Mouse (Mus musculus) forebrain, embryonic 11.5 days (tissue): ENCODE measurements around the gene Clp1. TPM values are rescaled to one million over a fixed set of nuclear protein-coding genes. Genes with fewer than 3 reads are reported as not detected.
A peak's percentile ranks its signal among the peaks of the same experiment; 100 is the strongest.

ENCODE experiments used
- ATAC-seq: fragments of 200-750 bp; cut with Nextera tagmentation; replicated peaks from 2 replicates; pipeline ENCODE4 v1.8.0; 2017; ENCODE audit warnings: moderate TSS enrichment; ENCODE audit not compliant: low FRiP score
- DNase-seq: peaks from one replicate; pipeline ENCODE4 v3.0.0-alpha.2; 2017; ENCODE audit warnings: low spot score
- H3K27ac ChIP-seq: fragments of 300-500 bp; sonication (generic); 2 replicates; pipeline ENCODE4 v1.5.1; 2014; ENCODE audit warnings: low read depth, low read length
- H3K27me3 ChIP-seq: fragments of 300-500 bp; sonication (generic); 2 replicates; pipeline ENCODE4 v1.6.1; 2014; ENCODE audit warnings: mild to moderate bottlenecking, low read length, mixed read lengths; ENCODE audit not compliant: control insufficient read depth, insufficient read depth
- H3K36me3 ChIP-seq: fragments of 300-500 bp; sonication (generic); 2 replicates; pipeline ENCODE4 v1.6.1; 2014; ENCODE audit warnings: mild to moderate bottlenecking, low read length, moderate library complexity, mixed read lengths; ENCODE audit not compliant: control insufficient read depth, insufficient read depth
- H3K4me1 ChIP-seq: fragments of 300-500 bp; sonication (generic); replicated peaks from 2 replicates; pipeline ENCODE4 v1.6.1; 2014; ENCODE audit warnings: low read length, mixed read lengths; ENCODE audit not compliant: control insufficient read depth, insufficient read depth
- H3K4me2 ChIP-seq: fragments of 300-500 bp; sonication (generic); 2 replicates; pipeline ENCODE4 v1.6.1; 2014; ENCODE audit warnings: low read depth, mild to moderate bottlenecking, low read length, moderate library complexity, mixed read lengths; ENCODE audit not compliant: severe bottlenecking
- H3K4me3 ChIP-seq: fragments of 300-500 bp; sonication (generic); 2 replicates; pipeline ENCODE4 v1.5.1; 2014; ENCODE audit warnings: low read depth, low read length
- H3K9ac ChIP-seq: fragments of 300-500 bp; sonication (generic); 2 replicates; pipeline ENCODE4 v1.6.1; 2014; ENCODE audit warnings: low read length
- H3K9me3 ChIP-seq: fragments of 300-500 bp; sonication (generic); 2 replicates; pipeline ENCODE4 v1.6.1; 2016; ENCODE audit warnings: low read length, mixed read lengths; ENCODE audit not compliant: control insufficient read depth
- WGBS: fragments of 180-500 bp; shearing (Covaris S2); extraction: QIAGEN DNeasy Blood & Tissue Kit; methylation state at CpG from one replicate; pipeline ENCODE4 v1.1.7; 2014; 5-methylcytosine and 5-hydroxymethylcytosine counted together
- polyA plus RNA-seq: library from polyadenylated mRNA; unstranded; fragments of >200 nt; fragmentation: Nextera tagmentation; extraction: Ambion mirVana; gene quantifications from 2 replicates; pipeline ENCODE4 v1.2.1, GENCODE M21; 2014

Gene Clp1
- polyA plus RNA-seq: 44.5 and 45.1 TPM in 2 replicates

DNA sequence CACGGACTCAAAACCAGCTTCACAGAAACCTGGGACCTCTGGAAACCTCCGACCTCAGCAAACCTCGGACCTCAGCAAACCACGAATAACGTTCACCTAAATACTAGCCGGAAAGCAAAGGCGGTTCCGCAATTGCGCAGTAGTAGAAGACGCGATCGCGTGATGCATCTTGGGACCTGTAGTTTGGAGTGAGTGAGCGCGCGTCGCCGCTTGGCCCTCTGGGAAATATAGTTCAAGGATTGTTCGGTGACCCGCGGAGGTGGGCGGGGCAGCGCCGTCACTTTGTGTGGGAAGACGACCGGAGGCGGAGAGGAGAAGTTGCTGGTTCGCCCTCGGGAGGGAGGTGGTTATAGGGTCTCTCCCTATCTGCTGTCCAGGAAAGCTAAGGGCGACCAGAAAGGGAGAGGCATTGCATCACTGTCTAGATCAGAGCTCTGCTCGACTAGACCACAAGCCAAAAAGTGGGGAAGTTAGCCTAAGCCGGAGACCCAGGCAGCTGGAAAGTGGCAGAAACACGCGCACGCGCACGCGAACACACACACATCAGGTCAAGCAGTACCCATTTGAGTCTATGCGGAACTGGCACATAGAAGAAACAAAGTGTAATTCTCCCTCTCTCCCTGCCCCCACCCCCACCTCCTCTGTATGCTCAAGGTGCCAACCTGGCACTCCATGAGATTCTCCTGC, at the start of gene Clp1:
Gene Clp1 (minus strand): TSS at position 179 of the 687 bp plus-strand sequence.
- Histone ChIP-seq H3K27me3 (no peaks in the 10 kb centered on the region), H3K4me1 (no peaks in the 10 kb centered on the region; the same call in 1 of the 2 replicates), H3K36me3 (peaks cover 7% of the 10 kb centered on the region; the same call in 1 of the 2 replicates), H3K27ac (peak within 1 kb of the TSS; percentile 61; the same call in 1 of the 2 replicates), H3K9me3 (no peaks in the 10 kb centered on the region), H3K4me3 (peak within 1 kb of the TSS; percentile 52), H3K9ac (peak within 1 kb of the TSS; percentile 57), H3K4me2 (peak within 1 kb of the TSS; percentile 59)
- WGBS: under 1% methylated on average over 39 of the region's 39 CpGs
- DNase-seq (peak; percentile 98), ATAC-seq (peak; percentile 96)

DNA sequence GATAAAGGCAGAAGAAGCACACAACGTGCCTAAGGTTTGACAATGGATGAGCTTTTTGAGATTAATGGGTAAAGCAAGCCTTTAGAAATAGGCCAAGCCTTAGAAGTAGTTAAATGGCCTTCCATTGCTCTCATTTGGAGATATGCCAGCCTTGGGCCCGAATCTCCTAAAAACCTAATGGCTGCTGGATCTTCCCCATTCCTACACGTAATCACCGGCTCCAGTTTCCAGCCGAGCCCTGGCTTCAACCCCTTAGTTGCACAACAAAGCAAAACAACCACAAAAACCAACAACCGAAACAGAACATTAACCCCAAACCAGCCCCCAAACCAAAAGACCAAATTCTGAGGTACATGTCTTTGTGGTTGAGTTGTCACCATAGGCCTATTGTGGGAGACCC, 48.5 kb upstream of the Clp1 start:
- WGBS: 81% methylated on average over 6 of the region's 6 CpGs
- H3K9ac ChIP-seq: no peak overlapping the region
- H3K27ac ChIP-seq: peak overlapping the region; percentile 79; the same call in 1 of the 2 replicates
- ATAC-seq: no peak
- DNase-seq: no peak
- no peaks in the 10 kb centered on the region for H3K27me3 ChIP-seq
- peaks cover 9% of the 10 kb centered on the region for H3K4me1 ChIP-seq
- H3K9me3 ChIP-seq: no peaks in the 10 kb centered on the region
- H3K36me3 ChIP-seq: no peaks in the 10 kb centered on the region
- no peak overlapping the region for H3K4me3 ChIP-seq
- H3K4me2 ChIP-seq: no peak overlapping the region

DNA sequence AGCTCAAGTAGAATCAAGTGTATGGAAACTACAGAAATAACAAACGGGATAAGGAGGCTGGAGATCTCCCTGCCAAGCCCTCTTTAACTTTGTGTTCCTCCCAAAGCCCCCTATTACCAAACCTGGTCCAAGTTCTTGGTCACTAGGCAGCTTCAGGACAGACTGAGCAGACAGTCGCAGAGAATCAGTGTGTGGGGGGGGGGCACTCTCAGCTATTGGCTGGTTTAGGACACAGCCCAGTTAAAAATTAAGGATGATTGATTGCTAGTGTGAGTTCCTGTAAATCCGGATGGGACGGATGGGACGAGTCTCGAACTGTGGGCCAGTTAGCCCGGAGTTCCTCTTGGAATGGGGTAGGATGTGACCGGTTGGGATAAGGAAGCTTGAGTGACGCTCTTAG, 48.1 kb upstream of the Clp1 start, which contains the start of gene Serping1:
Gene Serping1 (minus strand): TSS at position 204 of the 400 bp plus-strand sequence.
- Histone ChIP-seq H3K4me3 (peak within 1 kb of the TSS; percentile 22), H3K9me3 (no peaks in the 10 kb centered on the region), H3K9ac (peak within 1 kb of the TSS; percentile 56), H3K27ac (peak within 1 kb of the TSS; percentile 79), H3K36me3 (no peaks in the 10 kb centered on the region), H3K4me2 (peak within 1 kb of the TSS; percentile 54), H3K4me1 (peaks cover 9% of the 10 kb centered on the region), H3K27me3 (no peaks in the 10 kb centered on the region)
- 68% methylated on average over 9 of the region's 9 CpGs for WGBS
- ATAC-seq (peak; percentile 25), DNase-seq (no peak)

DNA sequence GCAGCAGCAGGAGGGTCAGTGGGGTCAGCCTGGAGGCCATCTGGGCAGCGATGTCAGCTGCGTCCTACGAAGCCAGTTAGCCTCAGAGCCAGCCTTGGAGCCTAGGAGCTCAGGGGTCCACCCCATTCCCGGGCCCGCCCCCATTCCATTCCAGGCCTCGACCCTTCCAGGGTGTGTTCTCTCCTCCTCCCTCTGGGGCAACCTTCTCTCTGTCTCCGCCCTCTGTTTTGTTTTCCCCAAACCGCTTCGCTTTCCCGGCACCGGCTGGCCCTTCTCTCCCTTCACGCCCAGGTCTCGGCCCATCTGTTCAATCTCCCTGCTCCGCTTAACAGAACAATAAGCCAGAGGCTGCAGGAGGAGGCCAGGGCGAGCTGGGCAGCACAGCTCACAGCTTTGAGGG, 47.6 kb upstream of the Clp1 start:
- Histone ChIP-seq H3K9ac (peak overlapping the region; percentile 56), H3K9me3 (no peaks in the 10 kb centered on the region), H3K4me3 (peak overlapping the region; percentile 22), H3K4me1 (peaks cover 9% of the 10 kb centered on the region), H3K36me3 (no peaks in the 10 kb centered on the region), H3K27me3 (no peaks in the 10 kb centered on the region), H3K27ac (peak overlapping the region; percentile 79), H3K4me2 (peak overlapping the region; percentile 54)
- 1% methylated on average over 15 of the region's 15 CpGs for WGBS
- DNase-seq (peak; percentile 83), ATAC-seq (peak; percentile 95)

DNA sequence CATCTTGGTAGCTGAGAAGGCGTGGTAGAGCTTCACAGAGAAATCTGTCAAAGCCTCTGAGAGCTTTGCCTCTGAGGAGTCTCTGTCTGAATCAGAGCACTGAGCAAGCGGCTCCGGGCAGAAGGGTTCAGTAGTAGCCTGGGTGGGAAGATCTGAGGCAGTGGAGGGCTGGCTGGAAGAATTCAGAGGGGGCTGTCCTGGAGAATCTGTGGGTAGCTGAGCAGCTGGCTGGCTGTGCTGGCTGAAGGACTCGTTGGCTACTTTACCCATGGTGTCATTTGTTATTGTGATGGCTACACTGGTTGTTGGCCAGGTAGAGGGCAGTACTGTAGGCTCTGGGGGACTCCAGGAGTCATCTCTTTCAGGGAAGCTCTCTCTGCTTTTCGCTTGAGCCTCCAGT, 46.0 kb upstream of the Clp1 start:
- ATAC-seq: no peak
- no peaks in the 10 kb centered on the region for H3K27me3 ChIP-seq

DNA sequence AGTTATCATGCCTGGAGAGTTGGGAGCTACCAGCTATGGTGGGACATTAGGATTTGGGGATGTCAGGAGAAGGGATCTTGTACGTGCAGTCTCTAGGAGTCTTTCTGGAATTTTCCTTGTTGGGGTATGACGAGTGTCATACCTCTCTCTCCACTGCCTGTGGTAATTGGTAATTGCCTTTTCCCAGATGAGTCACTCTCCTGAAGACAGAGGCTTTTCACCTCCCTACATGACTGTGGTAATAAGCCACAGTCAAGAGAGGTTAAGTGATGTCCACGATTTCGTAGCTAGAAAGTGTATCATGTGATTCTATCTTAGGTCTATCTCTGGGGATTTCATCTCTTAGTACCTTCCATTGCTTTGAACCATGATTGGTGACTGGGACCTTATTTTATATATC, 45.3 kb upstream of the Clp1 start:
- DNase-seq: no peak
- H3K9ac ChIP-seq: no peak overlapping the region
- no peak for ATAC-seq
- no peak overlapping the region for H3K4me2 ChIP-seq
- H3K9me3 ChIP-seq: no peaks in the 10 kb centered on the region
- H3K36me3 ChIP-seq: no peaks in the 10 kb centered on the region
- 85% methylated on average over 4 of the region's 4 CpGs for WGBS
- no peaks in the 10 kb centered on the region for H3K27me3 ChIP-seq
- no peak overlapping the region for H3K27ac ChIP-seq
- peaks cover 9% of the 10 kb centered on the region for H3K4me1 ChIP-seq
- H3K4me3 ChIP-seq: no peak overlapping the region

More for the DNA sequence above, 46.0 kb upstream of the Clp1 start:
- Histone ChIP-seq H3K4me1 (peaks cover 9% of the 10 kb centered on the region), H3K36me3 (no peaks in the 10 kb centered on the region), H3K27ac (no peak overlapping the region), H3K9ac (no peak overlapping the region), H3K4me2 (no peak overlapping the region), H3K4me3 (no peak overlapping the region), H3K9me3 (no peaks in the 10 kb centered on the region)
- 82% methylated on average over 5 of the region's 5 CpGs for WGBS
- DNase-seq: no peak

DNA sequence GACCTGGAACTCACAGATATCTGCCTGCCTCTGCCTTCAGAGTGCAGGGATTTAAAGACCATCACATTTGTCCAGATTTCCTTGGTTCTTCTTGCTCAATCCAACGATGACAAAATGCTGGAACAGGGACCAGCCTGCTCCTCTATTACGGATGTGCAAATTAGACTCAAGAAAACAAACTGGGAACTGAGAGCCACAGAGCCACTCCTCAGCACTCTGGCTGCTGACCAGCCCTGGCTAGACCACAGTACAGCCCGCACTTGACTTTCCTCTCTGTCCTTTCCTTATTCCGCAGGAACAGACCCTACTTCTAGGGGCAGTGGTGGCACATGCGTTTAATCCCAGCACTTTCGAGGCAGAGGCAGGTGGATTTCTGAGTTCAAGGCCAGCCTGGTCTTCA, 43.4 kb upstream of the Clp1 start:
- peaks cover 9% of the 10 kb centered on the region for H3K4me1 ChIP-seq
- ATAC-seq: no peak
- DNase-seq: no peak
- no peak overlapping the region for H3K9ac ChIP-seq
- H3K9me3 ChIP-seq: no peaks in the 10 kb centered on the region
- no peaks in the 10 kb centered on the region for H3K27me3 ChIP-seq
- H3K4me2 ChIP-seq: no peak overlapping the region
- H3K36me3 ChIP-seq: no peaks in the 10 kb centered on the region
- H3K27ac ChIP-seq: no peak overlapping the region
- WGBS: 79% methylated on average over 6 of the region's 6 CpGs
- no peak overlapping the region for H3K4me3 ChIP-seq

DNA sequence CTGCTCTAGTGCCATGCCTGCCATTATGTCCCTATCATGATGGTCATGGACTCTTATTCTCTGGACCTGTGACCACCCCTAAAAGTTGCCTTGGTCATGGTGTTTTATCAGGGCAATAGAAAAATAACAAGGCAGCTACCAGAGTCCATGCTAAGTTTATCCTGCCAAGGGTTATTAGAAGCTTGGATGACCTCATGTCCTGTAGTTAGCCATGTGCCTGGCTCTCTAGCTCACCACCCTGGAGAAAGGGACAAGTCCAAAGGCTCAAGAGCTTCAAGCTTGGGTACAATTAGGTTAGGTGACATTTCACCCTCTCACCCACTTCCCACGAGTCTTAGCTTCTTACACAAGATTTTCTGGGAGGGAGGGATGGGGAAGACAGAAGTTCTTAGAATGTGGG, 35.7 kb upstream of the Clp1 start:
- DNase-seq: no peak
- no peak overlapping the region for H3K4me3 ChIP-seq
- H3K27ac ChIP-seq: no peak overlapping the region
- H3K9me3 ChIP-seq: no peaks in the 10 kb centered on the region
- 62% methylated on average over 1 of the region's 1 CpGs for WGBS
- H3K36me3 ChIP-seq: no peaks in the 10 kb centered on the region
- no peaks in the 10 kb centered on the region for H3K27me3 ChIP-seq
- H3K4me1 ChIP-seq: no peaks in the 10 kb centered on the region
- ATAC-seq: no peak
- no peak overlapping the region for H3K4me2 ChIP-seq
- no peak overlapping the region for H3K9ac ChIP-seq

DNA sequence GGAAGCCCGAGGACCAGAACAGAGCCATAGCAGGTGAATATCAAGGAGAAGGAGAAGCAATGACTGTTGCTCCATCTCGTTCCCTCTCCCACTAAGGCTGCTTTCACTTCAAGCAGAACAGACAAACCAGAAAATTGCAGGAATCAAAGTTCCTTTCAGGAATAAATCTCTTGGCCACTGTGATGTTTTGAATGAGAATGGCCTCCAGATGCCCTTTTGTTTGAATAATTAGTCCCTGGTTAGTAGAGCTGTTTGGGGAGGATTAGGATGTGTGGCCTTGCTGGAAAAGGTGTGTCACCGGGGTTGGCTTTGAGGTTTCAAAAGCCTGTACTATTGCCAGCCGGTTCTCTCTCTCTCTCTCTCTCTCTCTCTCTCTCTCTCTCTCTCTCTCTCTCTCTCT, 35.1 kb upstream of the Clp1 start:
- WGBS: 21% methylated on average over 4 of the region's 4 CpGs
- Histone ChIP-seq H3K9ac (no peak overlapping the region), H3K27ac (no peak overlapping the region), H3K4me1 (no peaks in the 10 kb centered on the region), H3K27me3 (no peaks in the 10 kb centered on the region), H3K9me3 (no peaks in the 10 kb centered on the region), H3K4me2 (no peak overlapping the region), H3K36me3 (no peaks in the 10 kb centered on the region), H3K4me3 (no peak overlapping the region)
- no peak for ATAC-seq
- no peak for DNase-seq
